Mouse (Mus musculus) hindbrain, postnatal 0 days (tissue): ENCODE measurements at regions not wholly inside any gene's neighbourhood (a gene's known extent, or its start where the extent isn't known, plus 50 kb on each side); places are given as distances from the start of the nearest gene placed in this dataset.

Source experiments
- ATAC-seq: fragments of 200-750 bp; cut with Nextera tagmentation; 2 replicates; pipeline ENCODE4 v1.8.0; 2017; ENCODE audit warnings: mild to moderate bottlenecking, moderate TSS enrichment, moderate library complexity
- DNase-seq: peaks from one replicate; pipeline ENCODE4 v3.0.0-alpha.2; 2015; ENCODE audit warnings: low spot score
- H3K27ac ChIP-seq: fragments of 300-500 bp; sonication (generic); 2 replicates; pipeline ENCODE4 v1.5.1; 2014; ENCODE audit warnings: mild to moderate bottlenecking
- H3K27me3 ChIP-seq: fragments of 300-500 bp; sonication (generic); 2 replicates; pipeline ENCODE4 v1.6.1; 2014; ENCODE audit warnings: low read length, mixed read lengths; ENCODE audit not compliant: insufficient read depth
- H3K36me3 ChIP-seq: fragments of 300-500 bp; sonication (generic); 2 replicates; pipeline ENCODE4 v1.6.1; 2014; ENCODE audit warnings: low read length, mixed read lengths; ENCODE audit not compliant: insufficient read depth
- H3K4me1 ChIP-seq: fragments of 300-500 bp; sonication (generic); 2 replicates; pipeline ENCODE4 v1.6.1; 2014; ENCODE audit warnings: antibody characterized with exemption, low read length, mixed read lengths; ENCODE audit not compliant: insufficient read depth
- H3K4me2 ChIP-seq: fragments of 300-500 bp; sonication (generic); 2 replicates; pipeline ENCODE4 v1.6.1; 2014; ENCODE audit warnings: low read depth, mild to moderate bottlenecking, low read length, moderate library complexity, mixed read lengths
- H3K4me3 ChIP-seq: fragments of 300-500 bp; sonication (generic); 2 replicates; pipeline ENCODE4 v1.5.1; 2014; ENCODE audit warnings: low read length
- H3K9ac ChIP-seq: fragments of 300-500 bp; sonication (generic); replicated peaks from 2 replicates; pipeline ENCODE4 v1.6.1; 2014; ENCODE audit warnings: mild to moderate bottlenecking, low read length, moderate library complexity, mixed read lengths
- H3K9me3 ChIP-seq: fragments of 300-500 bp; sonication (generic); 2 replicates; pipeline ENCODE4 v1.6.1; 2016; ENCODE audit warnings: low read length, mixed read lengths
- CTCF ChIP-seq: IDR thresholded peaks from 2 replicates; pipeline ENCODE4 v1.5.1; 2016; ENCODE audit warnings: antibody characterized with exemption, control low read depth, low read depth
- WGBS: fragments of 180-500 bp; shearing (Covaris S2); extraction: QIAGEN DNeasy Blood & Tissue Kit; methylation state at CpG from one replicate; pipeline ENCODE4 v1.1.7; 2014; 5-methylcytosine and 5-hydroxymethylcytosine counted together

DNA sequence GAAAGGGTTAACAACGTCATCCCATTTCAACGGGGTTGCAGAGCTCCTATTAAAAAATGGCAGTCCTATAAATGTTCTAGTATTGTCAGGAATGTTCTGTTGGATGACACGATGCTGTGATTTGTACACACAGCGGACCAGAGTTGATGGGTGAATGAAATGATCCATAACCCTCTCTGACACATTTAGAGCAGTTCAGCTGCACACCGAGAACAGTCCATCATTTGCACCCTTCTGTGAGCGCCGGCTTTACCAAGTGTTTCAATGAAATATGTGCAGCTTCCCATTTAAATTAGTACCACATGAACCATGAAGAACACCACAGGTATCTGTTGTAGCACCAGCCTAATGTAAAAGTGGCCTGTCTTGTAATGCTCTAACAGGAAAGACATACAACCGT, 805.4 kb downstream of the Tmem182 start:
- TF ChIP-seq CTCF = no peak
- Histone ChIP-seq H3K4me3 (no peak overlapping the region), H3K9me3 (no peaks in the 10 kb centered on the region), H3K9ac (no peak overlapping the region), H3K27me3 (no peaks in the 10 kb centered on the region), H3K27ac (no peak overlapping the region), H3K4me1 (no peaks in the 10 kb centered on the region), H3K4me2 (0 out of 2 replicates have a peak overlapping the region, but pooled peaks have one; percentile 5), H3K36me3 (no peaks in the 10 kb centered on the region)
- DNase-seq (peak; percentile 10), ATAC-seq (0 out of 2 replicates have a peak, but pooled peaks have one; percentile 15)
- 55% methylated on average over 8 of the region's 8 CpGs for WGBS

DNA sequence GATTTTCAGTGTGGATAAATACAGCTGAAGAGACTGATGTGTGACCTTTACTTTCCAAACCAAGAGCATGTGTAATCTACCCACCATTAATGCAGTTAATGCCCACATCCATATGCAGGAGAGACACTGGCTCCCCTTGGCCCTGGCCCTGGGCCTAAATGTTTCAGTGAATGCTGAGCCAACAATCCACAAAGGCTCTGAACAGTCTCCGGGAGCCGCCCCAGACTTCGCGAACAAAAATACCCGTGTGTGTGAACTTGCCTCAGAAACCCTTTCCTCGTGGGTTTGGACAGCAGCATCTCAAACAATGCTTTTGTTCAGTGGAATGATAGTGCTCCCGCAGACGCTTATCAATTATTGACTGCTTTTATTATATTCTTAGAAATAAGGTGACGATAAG, 846.4 kb downstream of the Tmem182 start:
- Histone ChIP-seq H3K27me3 (no peaks in the 10 kb centered on the region), H3K36me3 (no peaks in the 10 kb centered on the region), H3K4me1 (no peaks in the 10 kb centered on the region), H3K4me2 (peak overlapping the region; percentile 39), H3K9ac (no peak overlapping the region), H3K4me3 (no peak overlapping the region), H3K27ac (no peak overlapping the region), H3K9me3 (no peaks in the 10 kb centered on the region)
- peak; percentile 53 for DNase-seq
- TF ChIP-seq CTCF = no peak
- WGBS = 24% methylated on average over 9 of the region's 9 CpGs
- ATAC-seq = peak; percentile 58; the same call in 1 of the 2 replicates

DNA sequence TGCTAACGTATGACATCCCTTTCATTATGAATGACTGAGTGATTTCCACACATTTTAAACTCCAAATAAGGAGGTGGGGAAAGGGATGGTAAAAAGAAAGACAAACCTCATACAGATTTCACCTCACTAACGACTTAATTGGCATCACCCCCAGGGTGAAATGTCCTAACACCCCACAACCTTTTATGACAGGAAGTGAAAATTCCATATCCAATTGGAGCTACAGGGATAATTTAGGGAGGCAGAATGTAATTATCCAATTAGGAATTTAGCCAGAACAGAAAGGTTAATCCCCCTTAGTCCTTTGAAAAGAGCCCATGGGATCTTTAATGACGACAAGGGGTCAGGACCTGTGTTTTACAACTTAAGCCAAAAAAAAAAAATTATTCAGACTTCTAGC, 846.8 kb downstream of the Tmem182 start:
- TF ChIP-seq CTCF = no peak
- H3K36me3 ChIP-seq = no peaks in the 10 kb centered on the region
- H3K9ac ChIP-seq = no peak overlapping the region
- H3K9me3 ChIP-seq = no peaks in the 10 kb centered on the region
- WGBS = 21% methylated on average over 3 of the region's 3 CpGs
- peak overlapping the region; percentile 39 for H3K4me2 ChIP-seq
- ATAC-seq = 0 out of 2 replicates have a peak, but pooled peaks have one; percentile 45
- no peak for DNase-seq
- no peak overlapping the region for H3K4me3 ChIP-seq
- H3K27me3 ChIP-seq = no peaks in the 10 kb centered on the region
- H3K27ac ChIP-seq = no peak overlapping the region
- no peaks in the 10 kb centered on the region for H3K4me1 ChIP-seq

DNA sequence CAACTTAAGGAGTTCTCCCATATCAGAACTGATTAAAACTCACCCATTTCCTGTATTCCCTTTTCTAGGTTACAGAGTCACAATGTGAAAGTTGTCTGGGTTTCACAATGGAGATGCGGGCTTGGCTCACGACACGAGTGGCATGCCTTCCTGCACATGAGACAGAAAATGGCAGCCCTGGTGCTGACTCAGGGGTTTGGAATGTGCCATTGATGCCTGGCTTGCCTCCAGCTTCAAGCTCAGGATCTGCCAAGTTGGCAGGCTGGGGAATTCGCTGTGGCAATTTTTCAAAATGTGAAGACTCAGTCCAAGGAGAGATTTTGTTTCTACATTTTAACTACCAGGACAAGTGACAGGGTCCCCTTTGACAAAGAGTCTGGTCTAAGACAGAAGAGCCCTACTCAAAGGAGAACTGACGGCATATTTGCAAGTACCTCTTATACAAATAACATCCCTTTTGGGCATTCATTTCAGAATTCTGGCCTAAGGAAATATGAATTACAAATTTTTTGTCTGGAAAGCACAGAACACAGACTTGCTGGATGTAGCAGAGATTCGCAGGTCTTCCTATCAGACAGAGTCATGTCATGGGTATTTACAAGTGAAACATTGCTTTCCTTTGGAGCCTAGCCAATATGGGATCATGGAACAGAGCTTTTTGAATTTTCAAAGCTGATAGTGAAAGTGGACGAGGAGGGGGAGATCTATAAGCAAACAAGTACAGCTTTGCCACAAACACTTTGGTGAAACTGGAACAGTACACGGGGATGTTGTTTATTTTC, 847.4 kb downstream of the Tmem182 start:
- Histone ChIP-seq H3K9me3 (no peaks in the 10 kb centered on the region), H3K4me2 (peak overlapping the region; percentile 39), H3K27ac (no peak overlapping the region), H3K27me3 (no peaks in the 10 kb centered on the region), H3K4me3 (no peak overlapping the region), H3K36me3 (no peaks in the 10 kb centered on the region), H3K4me1 (no peaks in the 10 kb centered on the region), H3K9ac (no peak overlapping the region)
- peak; percentile 89 for DNase-seq
- ATAC-seq = peak; percentile 89
- 34% methylated on average over 8 of the region's 8 CpGs for WGBS
- no peak for TF ChIP-seq CTCF

DNA sequence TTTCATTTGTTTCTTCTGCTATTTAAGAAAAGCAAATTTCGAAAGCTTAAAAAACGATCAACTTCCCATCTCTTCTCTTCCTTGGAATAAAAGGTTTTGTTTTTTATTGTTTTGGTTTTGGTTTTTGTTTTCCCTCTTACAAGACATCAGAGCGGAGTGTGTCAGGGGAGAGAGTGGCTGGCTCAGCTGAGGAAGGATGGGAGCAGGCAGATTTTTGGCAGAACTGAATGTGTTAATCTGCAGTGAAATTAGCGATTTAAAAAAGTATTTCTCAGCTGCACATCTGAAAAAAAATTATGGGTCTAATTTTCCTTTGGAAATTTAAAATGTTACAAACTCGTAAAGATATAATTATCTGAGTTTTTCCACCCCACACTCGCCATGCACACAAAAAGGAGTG, 868.7 kb downstream of the Tmem182 start:
- TF ChIP-seq CTCF = no peak

DNA sequence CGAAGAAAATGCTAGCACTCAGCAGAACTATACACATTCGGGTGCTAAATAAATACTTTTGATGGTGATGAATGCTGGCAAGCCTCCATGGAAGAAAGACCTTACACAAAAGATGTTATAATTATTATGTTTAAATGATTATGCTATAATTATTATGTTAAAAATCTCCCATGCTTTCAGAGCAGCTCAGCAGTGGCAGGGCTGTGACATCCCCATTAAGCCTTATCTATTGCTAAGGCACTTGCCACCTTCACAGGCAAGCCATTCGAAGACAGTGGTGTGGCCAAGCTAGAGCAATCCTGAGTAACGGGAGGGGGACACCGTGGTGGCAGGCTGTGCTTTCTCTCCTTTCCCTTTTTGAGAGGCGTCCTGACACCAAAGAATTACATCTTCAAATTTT, 869.9 kb downstream of the Tmem182 start:
- DNase-seq (no peak), ATAC-seq (no peak)
- H3K27me3 ChIP-seq = no peaks in the 10 kb centered on the region
- WGBS = 65% methylated on average over 6 of the region's 6 CpGs
- H3K4me3 ChIP-seq = no peak overlapping the region
- H3K27ac ChIP-seq = no peak overlapping the region
- H3K9me3 ChIP-seq = no peaks in the 10 kb centered on the region
- no peak overlapping the region for H3K9ac ChIP-seq
- no peaks in the 10 kb centered on the region for H3K4me1 ChIP-seq
- no peak overlapping the region for H3K4me2 ChIP-seq
- TF ChIP-seq CTCF = no peak
- H3K36me3 ChIP-seq = no peaks in the 10 kb centered on the region

More for the DNA sequence above, 868.7 kb downstream of the Tmem182 start:
- no peak for DNase-seq
- Histone ChIP-seq H3K9ac (no peak overlapping the region), H3K9me3 (no peaks in the 10 kb centered on the region), H3K4me1 (no peaks in the 10 kb centered on the region), H3K27me3 (no peaks in the 10 kb centered on the region), H3K27ac (no peak overlapping the region), H3K36me3 (no peaks in the 10 kb centered on the region), H3K4me3 (no peak overlapping the region), H3K4me2 (no peak overlapping the region)
- WGBS = 79% methylated on average over 6 of the region's 6 CpGs
- ATAC-seq = no peak

DNA sequence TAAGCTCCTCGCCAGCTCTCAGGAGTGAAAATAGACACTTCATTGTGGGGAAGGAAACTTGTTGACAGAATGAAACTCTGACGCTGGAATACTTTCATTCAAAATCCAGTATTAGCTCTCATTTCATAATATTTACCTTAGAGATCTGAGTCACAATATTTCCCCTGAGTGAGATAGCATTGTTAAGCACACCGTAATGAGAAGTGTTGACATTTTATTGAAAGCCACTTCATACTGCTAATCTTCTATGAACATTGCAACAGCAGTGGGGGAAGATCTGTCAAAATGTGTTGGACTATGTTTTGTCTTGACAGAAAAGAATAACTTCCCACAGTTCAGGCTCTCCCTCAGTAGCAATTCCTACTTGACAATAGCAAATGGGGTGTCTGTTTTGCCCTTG, 900.3 kb downstream of the Tmem182 start:
- H3K27ac ChIP-seq = no peak overlapping the region
- no peaks in the 10 kb centered on the region for H3K36me3 ChIP-seq
- ATAC-seq = no peak
- 79% methylated on average over 3 of the region's 3 CpGs for WGBS
- no peak overlapping the region for H3K4me2 ChIP-seq
- H3K27me3 ChIP-seq = no peaks in the 10 kb centered on the region
- TF ChIP-seq CTCF = no peak
- H3K9me3 ChIP-seq = no peaks in the 10 kb centered on the region
- H3K9ac ChIP-seq = no peak overlapping the region
- no peak for DNase-seq
- no peaks in the 10 kb centered on the region for H3K4me1 ChIP-seq
- no peak overlapping the region for H3K4me3 ChIP-seq
